Mouse (Mus musculus) liver, embryonic 14.5 days (tissue): Measurements from ENCODE around the gene Oxct1.

Experiments used
- CTCF ChIP-seq: IDR thresholded peaks from 2 replicates; pipeline ENCODE4 v1.5.1; 2016; ENCODE audit warnings: antibody characterized with exemption, low read depth, control low read depth
- EP300 ChIP-seq: IDR thresholded peaks from 2 replicates; pipeline ENCODE4 v1.6.1; 2016; ENCODE audit warnings: antibody characterized with exemption, low read depth

DNA sequence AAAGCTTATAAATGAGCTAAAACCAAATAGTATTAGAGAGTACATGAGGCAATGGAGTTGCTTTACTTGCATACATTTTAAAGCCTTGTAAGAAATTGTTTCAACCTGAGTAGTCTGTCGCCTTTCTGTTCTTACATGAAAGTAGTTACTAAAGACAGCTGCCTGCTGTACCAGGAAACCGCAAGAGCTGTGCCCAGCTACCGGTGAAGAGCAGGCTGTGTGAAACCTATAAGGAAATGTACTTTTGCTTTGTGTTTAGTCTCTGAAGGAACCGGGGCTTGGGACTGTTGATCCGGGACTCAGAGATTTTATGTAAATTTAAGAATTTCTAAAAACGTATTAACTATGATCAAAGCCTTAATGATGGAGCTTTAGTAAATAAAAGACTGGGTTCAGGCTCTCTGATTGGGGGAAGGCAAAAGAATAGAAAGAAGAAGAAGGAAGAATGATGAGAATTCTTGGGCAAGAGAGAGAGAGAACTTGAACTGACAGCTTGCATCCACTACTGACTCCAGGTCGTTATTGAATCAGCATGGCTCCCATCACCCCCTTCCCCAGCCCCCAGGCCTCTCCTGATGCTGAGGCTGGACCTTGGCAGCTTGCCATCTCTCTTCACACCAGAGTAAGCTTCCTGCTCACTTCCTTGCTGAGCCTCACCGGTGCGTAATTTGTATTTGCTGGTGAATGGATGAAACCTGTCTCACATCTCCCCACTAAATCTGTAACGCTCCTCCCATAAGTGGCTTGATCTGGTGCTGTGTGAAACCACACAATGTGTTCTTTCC, 59.6 kb downstream of the Oxct1 start:
- TF ChIP-seq CTCF (no peak), EP300 (no peak)
